Mouse (Mus musculus) liver, embryonic 14.5 days (tissue): ENCODE measurements around the gene Syk.

Experiments
- CTCF ChIP-seq: IDR thresholded peaks from 2 replicates; pipeline ENCODE4 v1.5.1; 2016; ENCODE audit warnings: antibody characterized with exemption, low read depth, control low read depth
- EP300 ChIP-seq: IDR thresholded peaks from 2 replicates; pipeline ENCODE4 v1.6.1; 2016; ENCODE audit warnings: antibody characterized with exemption, low read depth

GRCm38 (mm10) chr13:52682107-52682506 lies 99.1 kb downstream of the Syk start:
- no peak for TF ChIP-seq CTCF
- no peak for TF ChIP-seq EP300
